Mouse (Mus musculus) liver, embryonic 16.5 days (tissue): ENCODE measurements around the gene Hexdc. TPM values are rescaled to one million over a fixed set of nuclear protein-coding genes. Genes with fewer than 3 reads are reported as not detected.

ENCODE experiments used
- ATAC-seq: fragments of 200-750 bp; cut with Nextera tagmentation; 2 replicates; pipeline ENCODE4 v1.8.0; 2017; ENCODE audit warnings: low read depth, mild to moderate bottlenecking, moderate number of reproducible peaks, moderate library complexity
- H3K27ac ChIP-seq: fragments of 300-500 bp; sonication (generic); 2 replicates; pipeline ENCODE4 v1.5.1; 2014; ENCODE audit warnings: mild to moderate bottlenecking, low read length
- H3K27me3 ChIP-seq: fragments of 300-500 bp; sonication (generic); 2 replicates; pipeline ENCODE4 v1.6.1; 2014; ENCODE audit warnings: low read depth, low read length, mixed read lengths; ENCODE audit not compliant: control insufficient read depth, insufficient read depth
- H3K36me3 ChIP-seq: fragments of 300-500 bp; sonication (generic); 2 replicates; pipeline ENCODE4 v1.6.1; 2014; ENCODE audit warnings: mild to moderate bottlenecking; ENCODE audit not compliant: control insufficient read depth, insufficient read depth
- H3K4me1 ChIP-seq: fragments of 300-500 bp; sonication (generic); 2 replicates; pipeline ENCODE4 v1.6.1; 2014; ENCODE audit warnings: low read depth, low read length, mixed read lengths; ENCODE audit not compliant: control insufficient read depth
- H3K4me2 ChIP-seq: fragments of 300-500 bp; sonication (generic); 2 replicates; pipeline ENCODE4 v1.6.1; 2014; ENCODE audit warnings: low read depth, low read length, mixed read lengths
- H3K4me3 ChIP-seq: fragments of 300-500 bp; sonication (generic); 2 replicates; pipeline ENCODE4 v1.5.1; 2014; ENCODE audit warnings: low read depth, mild to moderate bottlenecking, low read length
- H3K9ac ChIP-seq: fragments of 300-500 bp; sonication (generic); 2 replicates; pipeline ENCODE4 v1.6.1; 2014; ENCODE audit warnings: low read depth, low read length
- H3K9me3 ChIP-seq: fragments of 300-500 bp; sonication (generic); replicated peaks from 2 replicates; pipeline ENCODE4 v1.6.1; 2016; ENCODE audit warnings: low read length; ENCODE audit not compliant: control insufficient read depth
- WGBS: fragments of 180-500 bp; shearing (Covaris S2); extraction: QIAGEN DNeasy Blood & Tissue Kit; methylation state at CpG from one replicate; pipeline ENCODE4 v1.1.7; 2014; ENCODE audit not compliant: insufficient replicate concordance; 5-methylcytosine and 5-hydroxymethylcytosine counted together
- polyA plus RNA-seq: library from polyadenylated mRNA; unstranded; fragments of >200 nt; fragmentation: Nextera tagmentation; extraction: Ambion mirVana; gene quantifications from 2 replicates; pipeline ENCODE4 v1.2.1, GENCODE M21; 2015

Gene Hexdc
- polyA plus RNA-seq, 1 experiment from 2014 or later, result 2.9 TPM

DNA sequence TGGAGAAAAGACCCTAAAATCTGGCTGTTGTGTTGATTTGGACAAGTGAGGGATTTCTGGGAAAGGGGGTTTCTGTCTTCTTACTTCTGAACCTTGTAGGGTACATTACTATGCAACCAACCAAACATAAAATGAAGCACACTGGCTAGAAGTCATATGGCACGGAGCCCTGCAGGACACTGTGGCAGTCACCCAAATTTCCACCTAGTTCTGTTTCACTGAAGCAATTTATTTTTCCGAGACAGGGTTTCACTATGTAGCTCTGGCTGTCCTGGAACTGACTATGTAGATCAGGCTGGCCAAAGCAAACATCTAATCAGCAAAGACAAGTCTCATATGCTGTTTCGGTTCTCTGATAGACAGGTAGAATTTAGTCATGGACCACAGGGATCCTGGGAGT, 14.6 kb upstream of the Hexdc start:
- no peak overlapping the region for H3K4me3 ChIP-seq
- H3K9me3 ChIP-seq, result no peaks in the 10 kb centered on the region
- no peaks in the 10 kb centered on the region for H3K4me1 ChIP-seq
- H3K9ac ChIP-seq, result no peak overlapping the region
- no peaks in the 10 kb centered on the region for H3K27me3 ChIP-seq
- ATAC-seq, result no peak
- WGBS, result 69% methylated on average over 3 of the region's 3 CpGs
- H3K4me2 ChIP-seq, result no peak overlapping the region
- H3K27ac ChIP-seq, result no peak overlapping the region
- no peaks in the 10 kb centered on the region for H3K36me3 ChIP-seq

DNA sequence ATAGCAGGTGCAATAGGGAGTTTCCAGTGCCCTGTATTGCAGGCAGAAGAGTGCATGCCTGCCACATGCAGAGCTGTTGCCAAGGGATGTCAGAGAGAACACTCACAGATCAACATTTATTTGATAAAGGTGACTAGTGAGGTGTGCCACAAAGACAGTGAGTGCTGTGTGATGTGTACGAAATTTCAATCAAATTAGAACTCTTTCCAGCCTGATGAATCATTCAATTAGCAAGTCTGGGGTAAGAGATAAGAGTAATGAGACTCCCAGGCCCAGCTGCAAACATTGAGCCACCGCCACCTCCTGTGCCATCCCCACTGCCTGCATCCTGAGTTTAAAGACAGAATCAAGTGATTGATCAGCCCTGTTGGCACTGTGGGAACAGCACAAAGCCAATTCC, 11.5 kb upstream of the Hexdc start:
- no peak overlapping the region for H3K9ac ChIP-seq
- no peak for ATAC-seq
- no peaks in the 10 kb centered on the region for H3K9me3 ChIP-seq
- no peak overlapping the region for H3K4me2 ChIP-seq
- no peaks in the 10 kb centered on the region for H3K36me3 ChIP-seq
- no peak overlapping the region for H3K4me3 ChIP-seq
- H3K4me1 ChIP-seq, result no peaks in the 10 kb centered on the region
- H3K27me3 ChIP-seq, result no peaks in the 10 kb centered on the region
- H3K27ac ChIP-seq, result no peak overlapping the region
- 46% methylated on average over 2 of the region's 2 CpGs for WGBS

DNA sequence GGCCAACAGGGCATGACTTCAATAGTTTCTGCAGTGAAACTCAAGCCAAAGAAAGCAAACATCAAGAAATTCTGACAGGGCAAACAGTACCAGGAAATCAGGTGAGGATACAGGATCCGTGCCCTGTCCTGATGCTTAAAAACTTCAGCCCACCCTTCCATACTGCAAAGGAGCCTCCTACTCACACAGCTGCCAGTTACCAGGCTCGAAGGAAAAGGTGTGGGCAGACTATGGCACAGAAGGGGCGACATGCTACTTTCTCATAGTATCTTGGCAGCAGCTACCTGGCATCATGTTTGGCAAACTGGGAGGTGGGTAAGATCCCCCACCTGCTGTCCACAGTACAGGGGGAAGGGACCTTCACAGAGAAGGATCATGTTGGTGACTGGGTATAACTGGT, 10.8 kb upstream of the Hexdc start:
- no peak overlapping the region for H3K4me3 ChIP-seq
- 63% methylated on average over 3 of the region's 3 CpGs for WGBS
- H3K36me3 ChIP-seq, result no peaks in the 10 kb centered on the region
- no peak overlapping the region for H3K4me2 ChIP-seq
- no peak overlapping the region for H3K27ac ChIP-seq
- no peaks in the 10 kb centered on the region for H3K27me3 ChIP-seq
- no peaks in the 10 kb centered on the region for H3K4me1 ChIP-seq
- no peak for ATAC-seq
- no peaks in the 10 kb centered on the region for H3K9me3 ChIP-seq
- H3K9ac ChIP-seq, result no peak overlapping the region

DNA sequence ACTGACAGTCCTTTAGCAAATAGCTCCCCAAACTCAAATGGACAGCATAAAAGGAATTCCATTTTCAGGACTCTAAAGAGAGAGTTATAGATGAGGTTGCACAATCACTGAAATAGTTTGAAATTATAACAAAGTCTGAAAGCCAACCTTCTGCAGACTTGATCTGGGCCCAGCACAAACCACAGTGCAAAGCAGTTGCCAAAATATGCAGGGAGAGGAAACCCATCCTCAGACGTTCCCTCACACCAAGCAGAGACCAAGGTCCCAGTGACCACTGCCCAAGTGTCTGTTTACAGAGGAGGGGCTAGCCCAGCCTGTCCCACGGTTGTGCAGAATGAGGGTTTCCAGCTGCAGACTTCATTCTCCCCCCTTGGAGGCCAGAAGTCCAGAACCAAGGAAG, 5.6 kb upstream of the Hexdc start:
- H3K27me3 ChIP-seq, result no peaks in the 10 kb centered on the region

DNA sequence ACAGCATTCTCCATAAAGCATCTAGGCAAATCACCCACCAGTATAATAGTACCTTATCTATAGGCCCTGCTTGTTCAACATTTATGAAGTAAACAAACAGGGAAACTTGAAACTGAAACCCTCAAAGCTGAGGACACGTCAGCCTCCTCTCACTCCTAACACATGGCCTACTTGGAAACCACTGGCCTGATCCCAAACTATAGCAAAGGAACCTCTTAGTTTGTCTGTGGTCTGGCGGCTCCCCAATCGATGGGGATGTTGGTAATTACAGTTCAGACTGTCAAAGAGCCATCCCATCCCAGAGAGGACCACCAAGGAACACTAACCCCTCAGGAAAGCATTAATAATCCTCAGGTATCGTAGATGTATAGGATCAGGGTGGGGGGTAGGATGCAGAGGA, 4.4 kb upstream of the Hexdc start:
- Histone ChIP-seq H3K9me3 (no peaks in the 10 kb centered on the region), H3K9ac (no peak overlapping the region), H3K4me1 (peaks cover 13% of the 10 kb centered on the region), H3K27me3 (no peaks in the 10 kb centered on the region), H3K36me3 (no peaks in the 10 kb centered on the region), H3K4me2 (no peak overlapping the region), H3K27ac (no peak overlapping the region), H3K4me3 (no peak overlapping the region)
- ATAC-seq, result no peak
- 69% methylated on average over 4 of the region's 4 CpGs for WGBS

More for the DNA sequence above, 5.6 kb upstream of the Hexdc start:
- H3K9ac ChIP-seq, result no peak overlapping the region
- 47% methylated on average over 2 of the region's 2 CpGs for WGBS
- H3K4me2 ChIP-seq, result no peak overlapping the region
- H3K36me3 ChIP-seq, result no peaks in the 10 kb centered on the region
- peaks cover 4% of the 10 kb centered on the region for H3K4me1 ChIP-seq
- H3K27ac ChIP-seq, result no peak overlapping the region
- no peaks in the 10 kb centered on the region for H3K9me3 ChIP-seq
- ATAC-seq, result no peak
- H3K4me3 ChIP-seq, result no peak overlapping the region

DNA sequence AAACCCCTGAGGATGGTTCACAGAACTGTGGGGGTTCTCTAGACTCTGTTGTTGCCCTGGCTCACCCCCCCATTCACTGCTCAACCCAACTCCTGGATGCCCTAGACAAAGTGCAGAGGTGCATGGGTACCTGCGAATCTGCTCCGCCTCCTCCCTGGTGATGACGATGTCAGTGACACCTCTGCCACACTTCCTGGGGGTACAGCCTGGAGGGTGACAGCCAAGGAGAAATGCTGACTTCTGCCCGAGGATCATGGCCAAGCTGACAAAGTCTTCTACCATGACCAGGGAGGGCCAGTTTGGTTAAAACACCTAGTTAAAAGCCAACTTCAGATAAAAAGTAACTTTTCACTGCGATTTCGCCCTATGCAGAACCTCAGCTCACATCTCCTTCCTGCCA, 3.5 kb upstream of the Hexdc start:
- ATAC-seq, result no peak
- H3K27ac ChIP-seq, result no peak overlapping the region
- H3K36me3 ChIP-seq, result no peaks in the 10 kb centered on the region
- H3K27me3 ChIP-seq, result no peaks in the 10 kb centered on the region
- H3K4me1 ChIP-seq, result peaks cover 17% of the 10 kb centered on the region
- H3K4me3 ChIP-seq, result no peak overlapping the region
- WGBS, result 76% methylated on average over 6 of the region's 6 CpGs
- H3K9ac ChIP-seq, result no peak overlapping the region
- H3K4me2 ChIP-seq, result no peak overlapping the region
- H3K9me3 ChIP-seq, result no peaks in the 10 kb centered on the region

DNA sequence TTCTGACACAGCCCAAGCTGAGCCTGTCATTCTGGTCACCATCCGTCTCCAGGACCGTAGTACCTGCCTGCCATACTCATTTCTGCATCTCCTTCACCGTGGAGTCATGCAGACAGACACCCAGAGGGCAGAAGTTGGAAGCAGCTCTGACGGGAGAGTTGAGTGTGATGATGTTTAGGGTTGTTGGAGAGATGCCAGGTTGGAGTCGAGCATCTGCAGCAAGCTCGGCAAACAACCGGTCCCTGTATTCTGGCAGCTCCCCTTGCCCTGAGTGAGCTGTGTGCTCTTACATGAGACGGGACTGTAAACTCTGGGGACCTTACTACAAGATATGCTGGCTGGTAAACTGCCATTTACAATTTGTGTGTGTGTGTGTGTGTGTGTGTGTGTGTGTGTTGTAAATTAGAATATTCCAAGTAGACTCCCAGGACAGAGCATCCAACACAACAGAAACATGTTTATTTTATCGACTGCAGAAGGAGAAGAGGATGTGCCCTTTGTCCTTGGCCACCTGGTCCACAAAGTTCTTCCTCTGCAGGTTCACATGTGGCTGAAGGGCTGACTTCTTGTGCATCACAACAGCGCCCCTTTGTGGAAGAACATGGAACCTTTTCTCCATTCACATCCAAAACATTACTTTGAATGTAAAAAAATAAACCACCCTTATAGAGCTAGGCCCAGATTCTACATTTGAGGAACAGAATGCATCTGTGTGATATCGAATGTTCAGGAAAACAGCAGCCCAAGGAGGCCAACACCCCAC, 2.6 kb upstream of the Hexdc start:
- H3K4me3 ChIP-seq, result no peak overlapping the region
- no peaks in the 10 kb centered on the region for H3K27me3 ChIP-seq
- ATAC-seq, result no peak
- no peaks in the 10 kb centered on the region for H3K36me3 ChIP-seq
- H3K4me1 ChIP-seq, result peaks cover 17% of the 10 kb centered on the region
- H3K4me2 ChIP-seq, result no peak overlapping the region
- 56% methylated on average over 11 of the region's 11 CpGs for WGBS
- no peak overlapping the region for H3K27ac ChIP-seq
- H3K9ac ChIP-seq, result no peak overlapping the region
- no peaks in the 10 kb centered on the region for H3K9me3 ChIP-seq

DNA sequence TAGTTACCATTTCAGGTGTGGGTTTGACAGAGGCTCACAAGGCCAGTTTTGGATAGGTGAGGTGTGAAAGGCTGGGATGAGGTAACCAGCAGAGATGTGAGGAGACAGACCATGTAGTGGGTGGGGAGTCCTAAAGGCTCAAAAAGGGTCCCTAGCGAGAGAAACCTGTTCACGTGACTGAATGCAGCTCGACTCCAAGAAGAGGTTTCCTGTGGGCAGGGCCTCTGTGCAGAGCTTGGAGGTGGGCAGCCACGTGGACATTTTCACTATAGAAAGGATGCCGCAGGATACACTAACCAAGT, 423 bp upstream of the Hexdc start:
- H3K36me3 ChIP-seq, result no peaks in the 10 kb centered on the region
- peaks cover 17% of the 10 kb centered on the region for H3K4me1 ChIP-seq
- H3K9me3 ChIP-seq, result no peaks in the 10 kb centered on the region
- no peak overlapping the region for H3K27ac ChIP-seq
- peak overlapping the region; percentile 88 for H3K4me2 ChIP-seq
- 0% methylated on average over 5 of the region's 5 CpGs for WGBS
- H3K9ac ChIP-seq, result peak overlapping the region; percentile 7; the same call in 1 of the 2 replicates
- no peak for ATAC-seq
- no peaks in the 10 kb centered on the region for H3K27me3 ChIP-seq
- H3K4me3 ChIP-seq, result peak overlapping the region; percentile 86

DNA sequence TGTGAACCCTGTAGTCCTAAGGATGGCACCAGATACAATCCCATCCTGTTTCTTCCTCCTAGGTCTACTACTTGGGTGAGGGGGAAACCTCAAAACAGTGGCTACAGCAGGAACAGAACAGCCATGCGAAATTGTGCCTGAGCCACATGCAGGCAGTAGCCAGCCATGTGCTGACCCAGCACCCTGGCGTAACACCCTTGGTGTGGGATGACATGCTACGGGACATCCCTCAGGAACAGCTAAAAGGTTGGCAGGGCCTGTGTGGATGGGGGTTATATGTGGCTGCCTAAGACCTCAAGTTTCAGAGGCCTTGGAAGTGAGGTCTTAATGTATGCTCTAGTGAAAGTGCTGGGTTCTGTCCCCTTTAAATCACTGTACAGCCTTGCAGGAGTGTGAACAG, 12.6 kb downstream of the Hexdc start:
- Histone ChIP-seq H3K9ac (no peak overlapping the region), H3K36me3 (peaks cover 8% of the 10 kb centered on the region), H3K27ac (no peak overlapping the region), H3K9me3 (no peaks in the 10 kb centered on the region), H3K27me3 (no peaks in the 10 kb centered on the region), H3K4me1 (no peaks in the 10 kb centered on the region), H3K4me2 (no peak overlapping the region), H3K4me3 (no peak overlapping the region)
- ATAC-seq, result no peak
- 67% methylated on average over 3 of the region's 3 CpGs for WGBS
